Mouse (Mus musculus) forelimb bud, embryonic 11.5 days (tissue): Measurements from ENCODE around the gene Rbm28.

Experiments used
- DNase-seq: peaks from one replicate; pipeline ENCODE4 v3.0.0-alpha.2; 2012; ENCODE audit warnings: low read depth, low spot score

The Rbm28 gene

DNA sequence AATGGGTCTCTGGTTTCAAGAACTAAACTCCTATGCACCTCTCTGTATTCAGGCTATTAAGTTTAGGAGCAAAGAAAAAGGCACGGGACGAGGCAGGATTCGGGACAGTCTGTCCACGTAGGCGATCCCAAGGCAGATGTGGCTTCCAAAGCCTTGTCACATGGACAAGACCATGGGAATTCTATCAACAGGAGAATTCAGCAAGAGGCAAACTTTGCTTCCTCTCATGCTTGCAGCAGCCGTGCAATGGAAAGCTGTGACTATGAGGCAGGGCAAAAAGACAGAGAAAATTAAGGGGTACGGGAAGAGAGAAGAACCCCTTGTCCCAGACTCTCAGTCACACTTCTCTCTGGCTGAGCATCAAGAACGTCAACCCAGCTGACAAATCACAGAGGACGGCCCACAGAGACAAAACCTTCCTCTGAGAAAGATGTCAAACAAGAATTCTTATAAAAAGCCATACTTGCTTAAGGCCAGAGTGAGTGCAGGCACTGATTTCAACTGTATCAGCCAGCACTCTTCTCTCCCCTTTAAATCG is 82.9 kb downstream of the Rbm28 start:
- no peak for DNase-seq

DNA sequence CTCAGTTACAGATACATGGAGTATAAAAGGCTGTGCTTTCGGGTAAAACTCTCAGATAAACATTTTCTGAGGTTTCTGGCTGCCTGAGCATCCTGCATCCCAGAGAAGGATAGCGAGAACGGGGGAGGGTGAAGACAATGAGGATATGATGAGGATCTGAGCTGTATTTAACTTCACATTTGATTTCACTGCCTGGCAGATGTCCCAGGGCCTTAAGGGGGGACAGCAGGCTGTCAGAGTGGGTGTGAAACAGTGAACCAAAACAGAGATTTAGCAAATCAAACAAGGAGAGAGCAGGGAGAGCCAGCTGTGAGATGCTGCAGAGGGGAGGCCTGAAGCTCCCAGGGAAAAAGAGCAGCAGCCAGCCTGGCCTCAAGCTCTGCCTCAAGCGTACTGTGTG is 85.5 kb downstream of the Rbm28 start:
- no peak for DNase-seq

DNA sequence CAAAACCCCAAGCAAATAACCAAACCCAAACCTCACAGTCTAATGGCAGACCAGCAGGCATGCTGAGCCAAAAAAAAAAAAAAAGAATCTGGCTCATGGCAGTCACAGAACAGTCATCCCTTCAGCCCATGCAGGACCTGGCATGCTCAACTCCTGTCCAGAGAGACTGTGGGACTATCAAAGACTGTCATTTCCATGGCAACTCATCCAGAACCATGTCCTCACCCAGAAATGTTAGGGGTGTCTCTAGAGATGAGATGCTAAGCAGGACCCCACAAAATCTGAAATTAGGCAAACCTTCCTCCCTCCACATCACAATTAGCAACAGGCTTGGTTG is 90.7 kb downstream of the Rbm28 start:
- no peak for DNase-seq
